Mouse (Mus musculus): ENCODE measurements at regions not wholly inside any gene's neighbourhood (a gene's known extent, or its start where the extent isn't known, plus 50 kb on each side); places are given as distances from the start of the nearest gene placed in this dataset.

GRCm38 (mm10) chr15:61441734-61442398 is 519.1 kb upstream of the A1bg start:
- intact Hi-C loops (cut with DNase I): no loop called here
- no peak for DNase-seq (ENCODE audit: low spot score in 2 of 2)

- no peak for DNase-seq (ENCODE audit: low spot score in 2 of 2)
- intact Hi-C loops (cut with DNase I): no loop called here
These were observed 518.2 kb upstream of the A1bg start for GRCm38 (mm10) chr15:61441012-61441411.

- DNase-seq (ENCODE audit: low spot score in 2 of 2): no peak
- intact Hi-C loops (cut with DNase I): no loop called here
These were observed 517.5 kb upstream of the A1bg start for GRCm38 (mm10) chr15:61440284-61440683.

GRCm38 (mm10) chr15:61439623-61440170 is 516.9 kb upstream of the A1bg start:
- intact Hi-C loops (cut with DNase I): no loop called here
- no peak for DNase-seq (ENCODE audit: low spot score in 2 of 2)

GRCm38 (mm10) chr15:61428818-61429415 is 506.1 kb upstream of the A1bg start:
- no peak for DNase-seq (ENCODE audit: low spot score in 2 of 2)
- intact Hi-C loops (cut with DNase I): no loop called here

GRCm38 (mm10) chr15:61422989-61423388 is 500.2 kb upstream of the A1bg start:
- no peak for DNase-seq (ENCODE audit: low spot score in 2 of 2)
- intact Hi-C loops (cut with DNase I): no loop called here

GRCm38 (mm10) chr15:61417506-61417905 is 494.7 kb upstream of the A1bg start:
- intact Hi-C loops (cut with DNase I): no loop called here
- no peak for DNase-seq (ENCODE audit: low spot score in 2 of 2)

GRCm38 (mm10) chr15:61416841-61417240 is 494.0 kb upstream of the A1bg start:
- intact Hi-C loops (cut with DNase I): no loop called here
- DNase-seq (ENCODE audit: low spot score in 2 of 2): no peak

GRCm38 (mm10) chr15:61415626-61416025 is 492.8 kb upstream of the A1bg start:
- no peak for DNase-seq (ENCODE audit: low spot score in 2 of 2)
- intact Hi-C loops (cut with DNase I): no loop called here

GRCm38 (mm10) chr15:61411821-61412220 is 489.0 kb upstream of the A1bg start:
- DNase-seq (ENCODE audit: low spot score in 2 of 2): no peak
- intact Hi-C loops (cut with DNase I): no loop called here

GRCm38 (mm10) chr15:61410789-61411188 is 488.0 kb upstream of the A1bg start:
- no peak for DNase-seq (ENCODE audit: low spot score in 2 of 2)
- intact Hi-C loops (cut with DNase I): no loop called here

GRCm38 (mm10) chr15:61408621-61409020 is 485.8 kb upstream of the A1bg start:
- DNase-seq (ENCODE audit: low spot score in 2 of 2): no peak
- intact Hi-C loops (cut with DNase I): no loop called here

GRCm38 (mm10) chr15:61400720-61401119 is 477.9 kb upstream of the A1bg start:
- intact Hi-C loops (cut with DNase I): no loop called here
- no peak for DNase-seq (ENCODE audit: low spot score in 2 of 2)

- DNase-seq (ENCODE audit: low spot score in 2 of 2): no peak
- intact Hi-C loops (cut with DNase I): loop anchor here (10.0 kb wide), 1 partner anchor 245 kb away; no protein-coding TSS in a partner anchor
These were observed 477.2 kb upstream of the A1bg start for GRCm38 (mm10) chr15:61399971-61400370.

GRCm38 (mm10) chr15:61398829-61399228 is 476.0 kb upstream of the A1bg start:
- DNase-seq (ENCODE audit: low spot score in 2 of 2): no peak
- intact Hi-C loops (cut with DNase I): loop anchor here (10.0 kb wide), 1 partner anchor 244 kb away; no protein-coding TSS in a partner anchor

GRCm38 (mm10) chr15:61397061-61397460 is 474.2 kb upstream of the A1bg start:
- intact Hi-C loops (cut with DNase I): loop anchor here (10.0 kb wide), 1 partner anchor 242 kb away; no protein-coding TSS in a partner anchor

GRCm38 (mm10) chr15:61395296-61395826 is 472.5 kb upstream of the A1bg start:
- intact Hi-C loops (cut with DNase I): loop anchor here (10.0 kb wide), 1 partner anchor 241 kb away; no protein-coding TSS in a partner anchor
- DNase-seq (ENCODE audit: low spot score in 2 of 2): no peak

More at GRCm38 (mm10) chr15:61397061-61397460, 474.2 kb upstream of the A1bg start:
- no peak for DNase-seq (ENCODE audit: low spot score in 2 of 2)

GRCm38 (mm10) chr15:61380666-61381065 is 457.9 kb upstream of the A1bg start:
- no peak for DNase-seq (ENCODE audit: low spot score in 2 of 2)
- intact Hi-C loops (cut with DNase I): no loop called here

GRCm38 (mm10) chr15:61366276-61366675 is 443.5 kb upstream of the A1bg start:
- no peak for DNase-seq (ENCODE audit: low spot score in 2 of 2)
- intact Hi-C loops (cut with DNase I): no loop called here

GRCm38 (mm10) chr15:61365511-61365910 is 442.7 kb upstream of the A1bg start:
- intact Hi-C loops (cut with DNase I): no loop called here
- no peak for DNase-seq (ENCODE audit: low spot score in 2 of 2)

- DNase-seq (ENCODE audit: low spot score in 2 of 2): no peak
- intact Hi-C loops (cut with DNase I): no loop called here
These were observed 441.6 kb upstream of the A1bg start for GRCm38 (mm10) chr15:61364461-61364860.

All from left cerebral cortex, postnatal 36 days (tissue).